Mouse (Mus musculus): ENCODE measurements around the gene Alppl2.

Gene Alppl2

DNA sequence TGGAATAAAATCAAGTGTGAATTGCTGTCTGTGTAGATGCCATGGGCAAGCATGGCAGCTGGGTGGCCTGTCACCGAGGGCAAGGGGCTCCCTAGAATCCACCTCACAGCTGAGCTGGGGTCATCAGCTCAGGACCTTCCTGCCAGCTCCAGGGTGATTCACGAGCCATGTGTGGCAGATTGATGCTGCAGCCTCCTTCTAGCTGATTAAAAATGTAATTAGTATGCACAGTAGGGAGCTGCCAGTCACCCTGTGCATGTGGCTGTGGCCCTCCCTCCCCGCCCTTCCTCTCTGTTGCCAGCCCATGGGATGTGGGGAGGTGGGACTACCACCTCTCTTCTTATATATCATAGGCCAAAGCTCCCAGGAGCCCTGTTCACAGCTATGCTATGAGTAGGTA is 39.7 kb downstream of the Alppl2 start:
- no peak for DNase-seq (ENCODE audit: low read depth)

DNA sequence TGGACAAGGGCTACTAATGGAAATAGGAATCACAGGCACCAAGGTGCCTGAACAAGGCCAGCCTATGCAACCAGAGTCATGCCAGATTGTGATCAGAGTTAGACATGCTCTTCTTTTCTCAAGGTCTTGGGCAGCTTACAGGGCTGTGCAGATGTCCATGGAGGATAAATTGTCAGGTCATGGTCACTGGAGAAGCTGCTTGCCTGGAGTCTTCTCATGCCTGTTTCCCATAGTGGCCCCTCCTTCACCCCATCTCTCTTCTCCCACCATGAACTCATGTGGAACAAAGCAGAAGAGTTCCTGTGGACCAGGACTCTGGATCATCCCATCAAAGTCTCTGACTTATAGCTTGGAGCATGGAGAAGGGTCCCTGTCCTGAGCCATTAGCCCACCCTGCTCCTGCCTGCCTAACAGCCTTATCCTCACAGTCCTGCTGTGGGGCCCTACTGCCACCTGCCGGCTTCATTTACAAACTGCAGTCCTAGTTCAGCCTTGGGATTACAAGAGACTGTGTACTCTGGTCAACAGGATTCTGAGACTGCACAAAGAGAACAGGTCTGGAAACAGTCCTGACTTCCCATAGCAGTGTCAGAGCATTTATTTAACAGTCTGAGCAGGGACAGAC is 47.8 kb downstream of the Alppl2 start:
- peak; percentile 57 for DNase-seq (ENCODE audit: low read depth)

DNA sequence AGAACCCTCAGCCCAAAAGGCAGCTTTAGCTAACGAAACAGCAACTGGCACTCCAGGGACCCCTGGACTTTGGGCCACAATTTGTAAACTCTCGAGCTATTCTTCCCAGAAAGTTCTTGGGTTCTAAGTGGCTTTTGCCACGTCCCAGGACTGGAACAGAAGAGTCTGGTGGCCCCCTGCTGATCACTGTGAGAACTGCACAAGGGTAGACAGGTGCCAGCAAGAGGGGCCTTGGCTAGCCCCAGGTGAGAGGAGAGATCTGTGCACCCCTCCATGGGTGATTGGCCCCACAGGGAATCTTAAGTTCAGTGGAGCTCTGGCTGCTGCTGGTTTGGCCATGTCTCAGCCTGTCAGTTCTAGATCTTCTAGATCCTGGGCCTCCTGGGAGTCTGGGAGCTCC is 48.6 kb downstream of the Alppl2 start:
- DNase-seq (ENCODE audit: low read depth): peak; percentile 55

DNA sequence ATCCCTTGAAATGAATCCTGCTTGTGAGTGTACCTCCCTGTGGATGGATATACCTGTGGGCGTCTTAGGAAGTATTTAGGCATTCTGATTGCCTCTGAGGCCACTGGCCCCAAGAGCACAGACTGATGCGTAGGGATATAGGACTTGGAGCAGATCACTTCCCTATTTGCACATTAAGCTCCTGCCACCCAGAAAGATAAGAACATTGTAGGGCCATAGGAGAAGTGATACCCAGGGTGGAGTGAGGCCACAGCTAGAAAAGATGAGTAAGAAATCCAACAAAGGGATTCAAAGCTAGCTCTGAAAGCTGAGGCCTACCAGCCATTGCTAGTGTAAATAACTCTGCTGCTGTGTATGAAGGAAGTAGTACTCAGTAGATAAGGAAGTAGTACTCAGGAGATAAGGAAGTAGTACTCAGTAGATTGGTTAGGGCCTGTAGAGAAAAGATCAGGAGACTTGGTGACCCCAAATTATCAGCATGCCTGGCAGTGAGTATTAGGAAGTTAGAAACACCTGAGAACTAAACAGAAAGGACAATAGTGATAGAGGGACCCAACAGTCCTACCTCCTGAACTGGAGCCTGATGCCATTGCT is 51.2 kb downstream of the Alppl2 start:
- DNase-seq (ENCODE audit: low read depth): no peak

Data from c-Kit-positive CD71-negative TER-119-negative erythroid progenitor cells, embryonic 14.5 days (primary cell).